Mouse (Mus musculus) lung, embryonic 16.5 days (tissue): Measurements from ENCODE around the gene Palm2. TPM values are rescaled to one million over a fixed set of nuclear protein-coding genes. Genes with fewer than 3 reads are reported as not detected.
A peak's percentile ranks its signal among the peaks of the same experiment; 100 is the strongest.
"Not testable (repeated sequence)": the region's sequence is repeated elsewhere in the genome, so short reads cannot be mapped to it uniquely, and the experiment has no call there.

Experiments
- ATAC-seq: fragments of 200-750 bp; cut with Nextera tagmentation; 2 replicates; pipeline ENCODE4 v1.8.0; 2017; ENCODE audit warnings: low read depth, mild to moderate bottlenecking, moderate library complexity
- H3K27ac ChIP-seq: fragments of 300-500 bp; sonication (generic); 2 replicates; pipeline ENCODE4 v1.5.1; 2014; ENCODE audit warnings: mild to moderate bottlenecking, control low read depth, low read length
- H3K27me3 ChIP-seq: fragments of 300-500 bp; sonication (generic); 2 replicates; pipeline ENCODE4 v1.6.1; 2014; ENCODE audit warnings: low read depth, low read length, mixed read lengths; ENCODE audit not compliant: control insufficient read depth, insufficient read depth
- H3K36me3 ChIP-seq: fragments of 300-500 bp; sonication (generic); 2 replicates; pipeline ENCODE4 v1.6.1; 2014; ENCODE audit warnings: low read length; ENCODE audit not compliant: control insufficient read depth, insufficient read depth
- H3K4me1 ChIP-seq: fragments of 300-500 bp; sonication (generic); replicated peaks from 2 replicates; pipeline ENCODE4 v1.6.1; 2014; ENCODE audit warnings: low read length, mixed read lengths; ENCODE audit not compliant: control insufficient read depth, insufficient read depth
- H3K4me2 ChIP-seq: fragments of 300-500 bp; sonication (generic); 2 replicates; pipeline ENCODE4 v1.6.1; 2014; ENCODE audit warnings: low read depth, low read length, control low read depth
- H3K4me3 ChIP-seq: fragments of 300-500 bp; sonication (generic); 2 replicates; pipeline ENCODE4 v1.5.1; 2014; ENCODE audit warnings: mild to moderate bottlenecking, low read length, control low read depth
- H3K9ac ChIP-seq: fragments of 300-500 bp; sonication (generic); 2 replicates; pipeline ENCODE4 v1.6.1; 2014; ENCODE audit warnings: low read length, control low read depth
- H3K9me3 ChIP-seq: fragments of 300-500 bp; sonication (generic); 2 replicates; pipeline ENCODE4 v1.6.1; 2016; ENCODE audit warnings: low read length; ENCODE audit not compliant: control insufficient read depth
- WGBS: fragments of 180-500 bp; shearing (Covaris S2); extraction: QIAGEN DNeasy Blood & Tissue Kit; methylation state at CpG from one replicate; pipeline ENCODE4 v1.1.7; 2014; 5-methylcytosine and 5-hydroxymethylcytosine counted together
- polyA plus RNA-seq: library from polyadenylated mRNA; unstranded; fragments of >200 nt; fragmentation: Nextera tagmentation; extraction: Ambion mirVana; gene quantifications from 2 replicates; pipeline ENCODE4 v1.2.1, GENCODE M21; 2015

The Palm2 gene
- 5.9 and 6.0 TPM in 2 replicates for polyA plus RNA-seq

GRCm38 (mm10) chr4:57433941-57434704 is at the start of gene Palm2:
Palm2 (plus strand) TSS chr4:57434247.
- H3K9me3 ChIP-seq, result no peaks in the 10 kb centered on the region

GRCm38 (mm10) chr4:57384355-57384754 is 49.7 kb upstream of the Palm2 start:
- Histone ChIP-seq H3K4me3 (no peak overlapping the region), H3K27ac (no peak overlapping the region), H3K4me1 (no peaks in the 10 kb centered on the region), H3K4me2 (no peak overlapping the region), H3K9me3 (no peaks in the 10 kb centered on the region), H3K9ac (no peak overlapping the region), H3K27me3 (no peaks in the 10 kb centered on the region), H3K36me3 (no peaks in the 10 kb centered on the region)
- no peak for ATAC-seq
- WGBS, result 87% methylated on average over 2 of the region's 2 CpGs

More at GRCm38 (mm10) chr4:57433941-57434704, at the start of gene Palm2:
- under 1% methylated on average over 67 of the region's 67 CpGs for WGBS
- Histone ChIP-seq H3K9ac (peak within 1 kb of the TSS; percentile 60), H3K4me3 (peak within 1 kb of the TSS; percentile 62), H3K4me1 (peaks cover 6% of the 10 kb centered on the region), H3K27me3 (peaks cover 19% of the 10 kb centered on the region), H3K27ac (no peak within 1 kb of the TSS), H3K36me3 (no peaks in the 10 kb centered on the region), H3K4me2 (peak within 1 kb of the TSS; percentile 100)
- ATAC-seq, result peak; percentile 82

- WGBS, result 41% methylated on average over 8 of the region's 8 CpGs
- H3K4me3 ChIP-seq, result no peak overlapping the region
- H3K36me3 ChIP-seq, result no peaks in the 10 kb centered on the region
- no peak overlapping the region for H3K9ac ChIP-seq
- no peaks in the 10 kb centered on the region for H3K4me1 ChIP-seq
- peak; percentile 78 for ATAC-seq
- no peak overlapping the region for H3K4me2 ChIP-seq
- no peaks in the 10 kb centered on the region for H3K27me3 ChIP-seq
- H3K9me3 ChIP-seq, result no peaks in the 10 kb centered on the region
- no peak overlapping the region for H3K27ac ChIP-seq
These were observed 42.9 kb upstream of the Palm2 start for GRCm38 (mm10) chr4:57391103-57391502.

- peak overlapping the region; percentile 30 for H3K4me2 ChIP-seq
- WGBS, result 36% methylated on average over 9 of the region's 9 CpGs
- H3K27ac ChIP-seq, result no peak overlapping the region
These were observed 37.6 kb upstream of the Palm2 start for GRCm38 (mm10) chr4:57396414-57396813.

GRCm38 (mm10) chr4:57412385-57412784 is 21.7 kb upstream of the Palm2 start:
- not testable (repeated sequence) for H3K9me3 ChIP-seq, H3K4me2 ChIP-seq, H3K4me3 ChIP-seq, H3K27me3 ChIP-seq, H3K36me3 ChIP-seq, H3K4me1 ChIP-seq, H3K27ac ChIP-seq, ATAC-seq, H3K9ac ChIP-seq
- 55% methylated on average over 6 of the region's 6 CpGs for WGBS

More at GRCm38 (mm10) chr4:57396414-57396813, 37.6 kb upstream of the Palm2 start:
- Histone ChIP-seq H3K9ac (peak overlapping the region; percentile 30; the same call in 1 of the 2 replicates), H3K4me3 (peak overlapping the region; percentile 17; the same call in 1 of the 2 replicates), H3K36me3 (no peaks in the 10 kb centered on the region), H3K4me1 (no peaks in the 10 kb centered on the region), H3K9me3 (no peaks in the 10 kb centered on the region), H3K27me3 (no peaks in the 10 kb centered on the region)
- peak; percentile 36; the same call in 1 of the 2 replicates for ATAC-seq

GRCm38 (mm10) chr4:57413016-57413415 is 21.0 kb upstream of the Palm2 start:
- Histone ChIP-seq H3K9me3 (no peaks in the 10 kb centered on the region), H3K4me1 (no peaks in the 10 kb centered on the region), H3K4me3 (no peak overlapping the region), H3K27ac (no peak overlapping the region), H3K27me3 (no peaks in the 10 kb centered on the region), H3K9ac (no peak overlapping the region), H3K4me2 (no peak overlapping the region), H3K36me3 (no peaks in the 10 kb centered on the region)
- no peak for ATAC-seq
- WGBS, result 48% methylated on average over 7 of the region's 7 CpGs

- H3K9ac ChIP-seq, H3K36me3 ChIP-seq, H3K27me3 ChIP-seq, H3K27ac ChIP-seq, ATAC-seq, H3K4me3 ChIP-seq, H3K4me2 ChIP-seq, H3K9me3 ChIP-seq, H3K4me1 ChIP-seq: not testable (repeated sequence)
- 89% methylated on average over 11 of the region's 11 CpGs for WGBS
These were observed 20.4 kb upstream of the Palm2 start for GRCm38 (mm10) chr4:57413670-57414069.

- Histone ChIP-seq H3K4me1 (no peaks in the 10 kb centered on the region), H3K27ac (no peak overlapping the region), H3K4me2 (no peak overlapping the region), H3K4me3 (no peak overlapping the region), H3K27me3 (no peaks in the 10 kb centered on the region), H3K36me3 (no peaks in the 10 kb centered on the region), H3K9ac (no peak overlapping the region), H3K9me3 (no peaks in the 10 kb centered on the region)
- WGBS, result 80% methylated on average over 7 of the region's 7 CpGs
- ATAC-seq, result no peak
These were observed 10.0 kb upstream of the Palm2 start for GRCm38 (mm10) chr4:57424011-57424410.

- no peak overlapping the region for H3K4me2 ChIP-seq
- H3K9me3 ChIP-seq, result no peaks in the 10 kb centered on the region
- no peak for ATAC-seq
- H3K27ac ChIP-seq, result no peak overlapping the region
- 61% methylated on average over 8 of the region's 8 CpGs for WGBS
- H3K4me3 ChIP-seq, result no peak overlapping the region
- H3K27me3 ChIP-seq, result peaks cover 7% of the 10 kb centered on the region
- H3K9ac ChIP-seq, result no peak overlapping the region
- no peaks in the 10 kb centered on the region for H3K36me3 ChIP-seq
- H3K4me1 ChIP-seq, result no peaks in the 10 kb centered on the region
These were observed 5.7 kb upstream of the Palm2 start for GRCm38 (mm10) chr4:57428317-57428716.
